Mouse (Mus musculus) forebrain, embryonic 10.5 days (tissue): ENCODE measurements around the gene Fiz1. TPM values are rescaled to one million over a fixed set of nuclear protein-coding genes. Genes with fewer than 3 reads are reported as not detected.
"Not testable (repeated sequence)": the region's sequence is repeated elsewhere in the genome, so short reads cannot be mapped to it uniquely, and the experiment has no call there.

ENCODE experiments used
- DNase-seq: peaks from one replicate; pipeline ENCODE4 v3.0.0-alpha.2; 2017; ENCODE audit warnings: low spot score; ENCODE audit errors: extremely low spot score
- H3K27ac ChIP-seq: fragments of 300-500 bp; sonication (generic); 2 replicates; pipeline ENCODE4 v1.5.1; 2016; ENCODE audit warnings: mild to moderate bottlenecking
- H3K27me3 ChIP-seq: fragments of 300-500 bp; sonication (generic); 2 replicates; pipeline ENCODE4 v1.6.1; 2016; ENCODE audit warnings: mild to moderate bottlenecking; ENCODE audit not compliant: poor library complexity, severe bottlenecking
- H3K36me3 ChIP-seq: fragments of 300-500 bp; sonication (generic); replicated peaks from 2 replicates; pipeline ENCODE4 v1.6.1; 2016; ENCODE audit warnings: mild to moderate bottlenecking, moderate library complexity
- H3K4me1 ChIP-seq: fragments of 300-500 bp; sonication (generic); 2 replicates; pipeline ENCODE4 v1.6.1; 2016
- H3K4me3 ChIP-seq: fragments of 300-500 bp; sonication (generic); 2 replicates; pipeline ENCODE4 v1.5.1; 2016; ENCODE audit warnings: mild to moderate bottlenecking, moderate library complexity
- H3K9me3 ChIP-seq: fragments of 300-500 bp; sonication (generic); 2 replicates; pipeline ENCODE4 v1.6.1; 2016; ENCODE audit warnings: mild to moderate bottlenecking, moderate library complexity
- WGBS: fragments of 180-500 bp; shearing (Covaris S2); methylation state at CpG from one replicate; pipeline ENCODE4 v1.1.7; 2016; 5-methylcytosine and 5-hydroxymethylcytosine counted together
- polyA plus RNA-seq: library from polyadenylated mRNA; unstranded; fragments of >200 nt; fragmentation: Nextera tagmentation; extraction: Ambion mirVana; gene quantifications from 2 replicates; pipeline ENCODE4 v1.2.1, GENCODE M21; 2016

Fiz1 gene
- polyA plus RNA-seq, 1 experiment from 2014 or later, result 54.0 TPM

DNA sequence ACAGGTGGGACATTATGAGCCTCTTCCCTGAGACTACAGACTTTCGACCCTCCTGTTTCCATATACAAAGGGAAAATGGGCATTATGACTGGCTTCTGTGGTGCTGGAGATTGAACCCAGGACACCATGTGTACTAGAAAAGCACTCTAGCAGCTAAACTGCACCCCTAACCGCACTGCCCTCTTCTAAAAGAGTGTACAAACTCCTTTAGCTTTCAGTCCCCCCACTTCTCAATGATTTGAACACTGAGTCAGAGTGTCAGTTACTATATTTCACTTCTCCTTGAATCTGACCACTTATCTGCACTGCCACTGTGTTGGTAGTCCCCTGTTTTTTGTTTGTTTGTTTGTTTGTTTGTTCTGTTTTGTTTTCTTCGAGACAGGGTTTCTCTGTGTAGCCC, 19.3 kb upstream of the Fiz1 start, which contains the start of gene 4632433K11Rik:
Gene 4632433K11Rik, plus strand, starts transcription at position 301 of the 400 bp plus-strand sequence.
- Histone ChIP-seq H3K27ac (no peak within 1 kb of the TSS), H3K4me3 (no peak within 1 kb of the TSS), H3K36me3 (peaks cover 77% of the 10 kb centered on the region), H3K9me3 (peaks cover 71% of the 10 kb centered on the region), H3K4me1 (peaks cover 14% of the 10 kb centered on the region), H3K27me3 (no peaks in the 10 kb centered on the region)
- 91% methylated on average over 3 of the region's 3 CpGs for WGBS
- no peak for DNase-seq

DNA sequence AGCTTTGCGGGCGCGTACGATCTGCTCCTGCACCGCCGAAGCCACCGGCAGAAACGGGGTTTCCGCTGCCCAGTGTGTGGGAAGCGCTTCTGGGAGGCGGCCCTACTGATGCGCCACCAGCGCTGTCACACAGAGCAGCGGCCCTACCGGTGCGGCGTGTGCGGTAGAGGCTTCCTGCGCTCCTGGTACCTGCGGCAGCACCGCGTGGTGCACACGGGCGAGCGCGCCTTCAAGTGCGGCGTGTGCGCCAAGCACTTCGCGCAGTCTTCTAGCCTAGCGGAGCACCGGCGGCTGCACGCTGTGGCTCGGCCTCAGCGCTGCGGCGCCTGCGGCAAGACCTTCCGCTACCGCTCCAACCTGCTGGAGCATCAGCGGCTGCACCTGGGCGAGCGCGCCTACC, 17.0 kb upstream of the Fiz1 start:
- H3K9me3 ChIP-seq, result peaks cover 75% of the 10 kb centered on the region
- H3K4me3 ChIP-seq, result peak overlapping the region; percentile 20; the same call in 1 of the 2 replicates
- no peaks in the 10 kb centered on the region for H3K27me3 ChIP-seq
- H3K4me1 ChIP-seq, result no peaks in the 10 kb centered on the region
- H3K36me3 ChIP-seq, result peaks cover 98% of the 10 kb centered on the region
- no peak overlapping the region for H3K27ac ChIP-seq
- WGBS, result 78% methylated on average over 46 of the region's 46 CpGs
- no peak for DNase-seq

DNA sequence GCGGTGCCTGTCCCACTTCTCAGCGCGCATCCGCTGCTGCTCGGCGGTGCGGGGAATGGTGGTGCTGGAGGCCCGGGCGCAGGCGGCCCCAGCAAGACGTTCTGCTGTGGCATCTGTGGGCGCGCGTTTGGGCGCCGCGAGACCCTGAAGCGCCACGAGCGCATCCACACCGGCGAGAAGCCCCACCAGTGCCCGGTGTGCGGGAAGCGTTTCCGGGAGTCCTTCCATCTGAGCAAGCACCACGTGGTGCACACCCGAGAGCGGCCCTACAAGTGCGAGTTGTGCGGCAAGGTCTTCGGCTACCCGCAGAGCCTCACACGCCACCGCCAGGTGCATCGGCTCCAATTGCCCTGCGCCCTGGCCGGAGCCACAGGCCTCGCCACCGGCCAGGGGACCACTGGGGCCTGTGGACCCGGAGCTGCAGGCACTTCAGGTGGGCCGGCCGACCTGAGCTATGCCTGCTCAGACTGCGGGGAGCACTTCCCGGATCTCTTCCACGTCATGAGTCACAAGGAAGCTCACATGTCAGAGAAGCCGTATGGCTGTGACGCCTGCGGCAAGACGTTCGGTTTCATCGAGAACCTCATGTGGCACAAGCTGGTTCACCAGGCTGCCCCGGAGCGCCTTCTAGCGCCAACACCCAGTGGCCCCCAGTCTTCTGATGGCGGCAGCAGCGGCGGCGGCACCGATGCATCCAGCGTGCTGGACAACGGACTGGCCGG, 16.2 kb upstream of the Fiz1 start:
- Histone ChIP-seq H3K4me1 (no peaks in the 10 kb centered on the region), H3K9me3 (peaks cover 69% of the 10 kb centered on the region), H3K36me3 (peaks cover 98% of the 10 kb centered on the region), H3K27ac (no peak overlapping the region), H3K27me3 (no peaks in the 10 kb centered on the region), H3K4me3 (peak overlapping the region; percentile 20; the same call in 1 of the 2 replicates)
- WGBS, result 83% methylated on average over 63 of the region's 63 CpGs
- DNase-seq, result no peak

DNA sequence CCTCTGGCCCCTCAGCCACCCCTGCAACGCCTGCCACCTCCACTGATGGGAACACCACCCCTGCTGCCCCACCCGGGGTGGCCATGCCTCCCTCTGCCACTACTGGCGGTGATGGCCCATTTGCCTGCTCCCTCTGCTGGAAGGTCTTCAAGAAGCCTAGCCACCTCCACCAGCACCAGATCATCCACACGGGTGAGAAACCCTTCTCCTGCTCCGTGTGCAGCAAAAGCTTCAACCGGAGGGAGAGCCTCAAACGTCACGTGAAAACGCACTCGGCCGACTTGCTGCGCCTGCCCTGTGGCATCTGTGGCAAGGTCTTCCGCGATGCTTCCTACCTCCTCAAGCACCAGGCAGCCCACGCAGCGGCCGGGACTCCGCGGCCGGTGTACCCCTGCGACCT, 15.4 kb upstream of the Fiz1 start:
- peaks cover 63% of the 10 kb centered on the region for H3K9me3 ChIP-seq
- H3K36me3 ChIP-seq, result peaks cover 98% of the 10 kb centered on the region
- H3K4me3 ChIP-seq, result peak overlapping the region; percentile 20
- no peak overlapping the region for H3K27ac ChIP-seq
- H3K27me3 ChIP-seq, result no peaks in the 10 kb centered on the region
- H3K4me1 ChIP-seq, result no peaks in the 10 kb centered on the region
- DNase-seq, result no peak
- 90% methylated on average over 21 of the region's 21 CpGs for WGBS

DNA sequence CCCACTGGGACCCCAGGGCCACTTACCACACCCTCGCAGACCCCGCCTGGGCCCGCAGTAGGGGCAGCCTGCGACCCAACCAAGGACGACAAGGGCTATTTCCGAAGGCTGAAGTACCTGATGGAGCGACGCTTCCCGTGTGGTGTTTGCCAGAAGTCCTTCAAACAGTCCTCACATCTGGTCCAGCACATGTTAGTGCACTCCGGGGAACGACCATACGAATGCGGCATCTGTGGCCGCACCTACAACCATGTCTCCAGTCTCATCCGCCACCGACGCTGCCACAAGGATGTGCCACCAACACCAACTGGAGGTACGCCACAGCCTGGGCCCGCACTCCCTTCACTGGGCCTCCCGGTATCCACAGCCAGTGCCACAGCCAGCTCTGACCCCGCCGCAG, 15.0 kb upstream of the Fiz1 start:
- H3K4me3 ChIP-seq, result peak overlapping the region; percentile 20; the same call in 1 of the 2 replicates
- H3K27me3 ChIP-seq, result no peaks in the 10 kb centered on the region
- peaks cover 59% of the 10 kb centered on the region for H3K9me3 ChIP-seq
- DNase-seq, result no peak
- no peaks in the 10 kb centered on the region for H3K4me1 ChIP-seq
- H3K36me3 ChIP-seq, result peaks cover 98% of the 10 kb centered on the region
- 97% methylated on average over 22 of the region's 22 CpGs for WGBS
- H3K27ac ChIP-seq, result no peak overlapping the region

DNA sequence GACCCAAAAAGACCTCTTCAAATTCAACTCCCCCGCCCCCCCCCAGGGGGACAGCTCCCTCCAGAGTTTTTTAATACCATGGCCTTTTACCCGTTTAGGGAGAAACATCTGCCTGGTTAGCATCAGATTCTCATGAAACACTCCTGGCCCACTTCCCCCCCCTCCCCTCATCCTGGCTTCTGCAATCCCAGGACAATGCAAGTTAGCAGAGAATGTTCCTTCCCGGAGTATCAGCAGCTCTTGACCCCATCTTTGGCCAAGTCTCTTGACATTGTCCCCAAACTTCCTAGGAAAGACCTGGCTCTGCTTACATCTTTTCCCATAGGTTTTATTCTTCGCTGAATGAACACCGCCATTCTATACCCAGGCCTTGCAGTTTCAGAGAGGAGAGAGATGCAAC, 6.7 kb upstream of the Fiz1 start:
- H3K27me3 ChIP-seq, result no peaks in the 10 kb centered on the region
- H3K4me3 ChIP-seq, result peak overlapping the region; percentile 94
- DNase-seq, result no peak
- H3K27ac ChIP-seq, result peak overlapping the region; percentile 98
- peaks cover 26% of the 10 kb centered on the region for H3K4me1 ChIP-seq
- peaks cover 62% of the 10 kb centered on the region for H3K36me3 ChIP-seq
- peaks cover 12% of the 10 kb centered on the region; the same call in 1 of the 2 replicates for H3K9me3 ChIP-seq
- WGBS, result 56% methylated on average over 5 of the region's 5 CpGs

DNA sequence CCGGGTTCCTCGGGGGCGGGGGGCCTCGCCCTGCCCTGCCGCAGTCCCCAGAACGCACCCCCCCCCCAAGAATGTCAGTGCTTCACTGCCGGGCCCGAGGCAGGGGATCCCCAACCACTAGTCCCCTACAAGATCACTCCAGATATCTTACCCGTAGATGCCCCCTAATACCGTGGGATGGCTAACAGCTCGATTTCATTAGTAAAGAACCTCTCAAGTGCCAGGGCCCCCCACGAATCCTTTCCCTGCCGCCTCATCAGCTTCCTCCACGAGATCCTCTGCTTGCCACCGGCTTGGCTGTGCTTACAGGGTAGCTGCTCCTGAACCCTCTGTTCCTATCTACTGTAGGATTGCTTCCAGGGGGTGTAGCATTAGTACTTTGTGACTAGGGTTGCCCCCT, 6.2 kb upstream of the Fiz1 start:
- Histone ChIP-seq H3K4me3 (peak overlapping the region; percentile 94), H3K27ac (peak overlapping the region; percentile 98), H3K27me3 (no peaks in the 10 kb centered on the region), H3K9me3 (peaks cover 12% of the 10 kb centered on the region; the same call in 1 of the 2 replicates), H3K4me1 (peaks cover 31% of the 10 kb centered on the region), H3K36me3 (peaks cover 57% of the 10 kb centered on the region)
- whole genome bisulfite sequencing, result under 1% methylated on average over 15 of the region's 15 CpGs
- DNase-seq, result no peak

GRCm38 (mm10) chr7:5020000-5020681, 5.6 kb upstream of the Fiz1 start, which contains the start of the genes Zfp865 and Ccdc106:
Gene Zfp865 (plus strand): TSS chr7:5020376.
Gene Ccdc106 (plus strand): TSS chr7:5020553.
- peak; percentile 99 for DNase-seq
- Histone ChIP-seq H3K27ac (peak within 1 kb of the TSS; percentile 98), H3K27me3 (no peaks in the 10 kb centered on the region), H3K9me3 (peaks cover 16% of the 10 kb centered on the region; the same call in 1 of the 2 replicates), H3K36me3 (peaks cover 52% of the 10 kb centered on the region), H3K4me1 (peaks cover 34% of the 10 kb centered on the region), H3K4me3 (peak within 1 kb of the TSS; percentile 94)
- under 1% methylated on average over 47 of the region's 49 CpGs for WGBS

DNA sequence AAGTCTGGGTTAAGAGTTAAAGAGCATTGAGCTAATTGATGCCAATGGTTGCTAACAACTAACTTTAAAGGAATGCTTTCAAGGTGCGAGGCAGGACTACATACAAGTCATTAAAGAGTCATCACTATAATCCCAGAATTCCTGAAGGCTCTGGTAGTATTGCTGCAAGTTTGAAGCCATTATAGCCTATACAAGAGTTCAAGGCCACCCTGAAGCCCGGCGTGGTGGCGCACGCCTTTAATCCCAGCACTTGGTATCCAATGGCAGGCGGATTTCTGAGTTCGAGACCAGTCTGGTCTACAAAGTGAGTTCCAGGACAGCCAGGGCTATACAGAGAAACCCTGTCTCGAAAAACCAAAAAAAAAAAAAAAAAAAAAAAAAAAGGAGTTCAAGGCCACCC, 5.1 kb upstream of the Fiz1 start:
- H3K4me3 ChIP-seq, result peak overlapping the region; percentile 94
- 32% methylated on average over 8 of the region's 8 CpGs for WGBS

DNA sequence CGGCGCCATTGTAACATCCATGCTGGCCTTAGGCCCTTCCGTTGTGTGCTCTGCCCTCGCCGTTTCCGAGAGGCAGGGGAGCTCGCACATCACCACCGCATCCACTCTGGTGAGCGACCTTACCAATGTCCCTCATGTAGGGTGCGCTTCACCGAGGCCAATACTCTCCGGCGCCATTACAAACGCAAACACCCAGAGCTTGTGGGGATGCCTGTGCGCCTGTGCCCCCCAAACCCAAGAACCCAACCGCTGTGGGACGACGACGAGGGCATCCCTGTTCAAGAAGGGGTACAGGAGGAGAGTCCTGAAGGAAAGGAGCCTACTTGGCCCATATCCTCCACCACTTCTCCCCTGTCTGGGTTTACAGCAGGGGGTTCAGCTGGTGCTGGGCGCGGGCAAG, 3.4 kb upstream of the Fiz1 start:
- H3K27me3 ChIP-seq, result no peaks in the 10 kb centered on the region
- no peak overlapping the region for H3K27ac ChIP-seq
- H3K36me3 ChIP-seq, result peaks cover 32% of the 10 kb centered on the region
- H3K4me3 ChIP-seq, result no peak overlapping the region
- H3K4me1 ChIP-seq, result peaks cover 41% of the 10 kb centered on the region
- no peak for DNase-seq
- 95% methylated on average over 21 of the region's 21 CpGs for WGBS
- H3K9me3 ChIP-seq, result peaks cover 16% of the 10 kb centered on the region; the same call in 1 of the 2 replicates

More for the DNA sequence above, 5.1 kb upstream of the Fiz1 start:
- not testable (repeated sequence) for H3K27me3 ChIP-seq, DNase-seq
- Histone ChIP-seq H3K27ac (peak overlapping the region; percentile 98), H3K4me1 (peaks cover 34% of the 10 kb centered on the region), H3K9me3 (peaks cover 16% of the 10 kb centered on the region; the same call in 1 of the 2 replicates), H3K36me3 (peaks cover 46% of the 10 kb centered on the region)

- H3K27me3 ChIP-seq, result no peaks in the 10 kb centered on the region
- no peak for DNase-seq
- no peak overlapping the region for H3K27ac ChIP-seq
- peaks cover 32% of the 10 kb centered on the region for H3K36me3 ChIP-seq
- H3K4me3 ChIP-seq, result no peak overlapping the region
- H3K9me3 ChIP-seq, result peaks cover 16% of the 10 kb centered on the region; the same call in 1 of the 2 replicates
- WGBS, result 91% methylated on average over 16 of the region's 16 CpGs
- H3K4me1 ChIP-seq, result peaks cover 41% of the 10 kb centered on the region
Observed at GRCm38 (mm10) chr7:5017352-5017751, 2.9 kb upstream of the Fiz1 start.

- Histone ChIP-seq H3K4me1 (peaks cover 37% of the 10 kb centered on the region), H3K36me3 (peaks cover 32% of the 10 kb centered on the region), H3K4me3 (no peak overlapping the region), H3K27ac (no peak overlapping the region), H3K9me3 (peaks cover 16% of the 10 kb centered on the region; the same call in 1 of the 2 replicates), H3K27me3 (no peaks in the 10 kb centered on the region)
- no peak for DNase-seq
- 97% methylated on average over 2 of the region's 2 CpGs for WGBS
Observed at GRCm38 (mm10) chr7:5016920-5017319, 2.4 kb upstream of the Fiz1 start.

GRCm38 (mm10) chr7:5016057-5016456, 1.6 kb upstream of the Fiz1 start:
- WGBS, result 74% methylated on average over 3 of the region's 3 CpGs
- peak overlapping the region; percentile 96 for H3K27ac ChIP-seq
- H3K27me3 ChIP-seq, result no peaks in the 10 kb centered on the region
- DNase-seq, result no peak
- peaks cover 16% of the 10 kb centered on the region; the same call in 1 of the 2 replicates for H3K9me3 ChIP-seq
- H3K36me3 ChIP-seq, result peaks cover 37% of the 10 kb centered on the region
- peak overlapping the region; percentile 73 for H3K4me3 ChIP-seq
- H3K4me1 ChIP-seq, result peaks cover 28% of the 10 kb centered on the region
